Mouse (Mus musculus) gonadal fat pad, adult 2 months (tissue): Measurements from ENCODE around the gene Farp1. TPM values are rescaled to one million over a fixed set of nuclear protein-coding genes. Genes with fewer than 3 reads are reported as not detected.
"Not testable (repeated sequence)": the region's sequence is repeated elsewhere in the genome, so short reads cannot be mapped to it uniquely, and the experiment has no call there.

Experiments used
- DNase-seq: peaks from one replicate; pipeline ENCODE4 v3.0.0-alpha.2; 2012; ENCODE audit warnings: low read depth
- polyA plus RNA-seq: library from polyadenylated mRNA; depleted of rRNA; stranded (reverse); fragments of >200 nt; gene quantifications from 2 replicates; pipeline ENCODE4 v1.2.3, GENCODE M21; 2012; rRNA removed

Farp1 gene
- 19.8 and 24.2 TPM in 2 replicates for polyA plus RNA-seq

DNA sequence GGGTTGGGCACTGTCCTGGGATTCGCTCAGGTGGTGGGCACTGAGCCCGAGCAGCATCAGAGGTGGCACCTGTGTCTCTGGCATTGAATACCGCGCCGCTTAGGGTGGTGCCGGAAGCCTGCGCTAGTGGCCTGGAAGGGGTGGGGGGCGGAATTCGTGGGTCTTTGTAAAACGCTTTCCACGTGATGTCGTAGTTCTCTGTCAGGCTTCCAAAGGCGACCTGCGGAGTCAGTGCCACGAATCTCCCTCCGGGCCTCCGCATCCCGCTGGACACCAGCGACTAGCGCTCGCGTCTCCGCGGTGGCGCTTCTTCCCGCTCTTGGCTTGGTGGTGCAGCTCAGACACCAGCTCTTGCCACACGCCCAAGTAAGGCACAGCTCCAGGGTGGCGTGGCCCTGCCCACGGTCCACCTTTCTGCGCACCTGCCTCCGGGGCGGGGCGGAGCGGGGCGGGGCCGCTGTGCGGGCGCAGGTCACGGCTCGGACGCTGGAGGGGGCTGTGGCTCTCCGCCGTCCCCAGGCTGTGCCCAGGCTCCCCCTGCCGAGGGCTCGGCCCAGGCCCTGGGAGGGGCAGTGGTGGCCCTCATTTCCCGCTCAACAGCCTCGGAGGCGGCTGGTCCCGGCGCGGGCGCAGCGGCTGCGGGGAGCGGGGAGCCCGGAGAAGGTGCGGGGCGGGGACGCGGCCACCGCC lies at the start of gene Farp1:
Gene Farp1, plus strand, starts transcription at position 228 of the 690 bp plus-strand sequence.
- no peak for DNase-seq

DNA sequence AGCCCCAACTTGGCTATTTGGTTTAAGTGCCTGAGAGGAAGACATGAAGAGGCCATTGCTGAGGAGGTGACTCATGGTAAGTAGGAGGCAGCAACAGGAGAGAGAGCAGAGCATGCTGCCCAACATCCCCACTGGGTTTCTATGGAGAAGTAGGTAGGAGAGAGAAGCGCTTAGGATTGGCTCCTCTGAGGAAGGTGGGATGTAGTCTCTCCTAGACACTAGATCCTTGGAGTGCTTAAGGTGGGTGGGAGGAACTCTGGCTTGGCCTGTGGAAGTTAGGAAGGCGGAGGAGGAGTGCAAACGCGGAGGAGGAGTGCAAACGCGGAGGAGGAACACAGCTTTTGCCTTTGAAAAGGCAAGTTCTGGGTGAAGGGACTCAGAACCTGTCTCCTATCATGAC lies 45.9 kb upstream of the Farp1 start:
- no peak for DNase-seq

DNA sequence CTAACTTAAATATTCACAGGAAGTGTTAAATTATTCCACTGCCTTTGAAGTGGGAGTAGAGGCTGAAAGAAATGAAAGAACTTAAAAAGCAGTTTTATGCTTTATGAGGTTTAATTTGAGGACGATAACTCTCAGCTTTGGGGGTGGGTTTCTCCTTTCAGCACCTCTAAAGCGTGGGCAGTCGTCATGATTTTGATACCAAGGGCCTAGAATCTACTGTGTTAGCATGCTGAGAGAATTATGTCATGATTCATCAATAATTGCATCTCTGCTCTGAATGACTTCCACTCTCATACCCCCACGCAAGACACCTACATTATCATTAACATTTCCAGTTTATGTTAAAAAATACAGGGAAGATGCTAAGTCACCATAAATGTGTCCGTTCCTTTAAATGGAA lies 37.3 kb upstream of the Farp1 start:
- no peak for DNase-seq

DNA sequence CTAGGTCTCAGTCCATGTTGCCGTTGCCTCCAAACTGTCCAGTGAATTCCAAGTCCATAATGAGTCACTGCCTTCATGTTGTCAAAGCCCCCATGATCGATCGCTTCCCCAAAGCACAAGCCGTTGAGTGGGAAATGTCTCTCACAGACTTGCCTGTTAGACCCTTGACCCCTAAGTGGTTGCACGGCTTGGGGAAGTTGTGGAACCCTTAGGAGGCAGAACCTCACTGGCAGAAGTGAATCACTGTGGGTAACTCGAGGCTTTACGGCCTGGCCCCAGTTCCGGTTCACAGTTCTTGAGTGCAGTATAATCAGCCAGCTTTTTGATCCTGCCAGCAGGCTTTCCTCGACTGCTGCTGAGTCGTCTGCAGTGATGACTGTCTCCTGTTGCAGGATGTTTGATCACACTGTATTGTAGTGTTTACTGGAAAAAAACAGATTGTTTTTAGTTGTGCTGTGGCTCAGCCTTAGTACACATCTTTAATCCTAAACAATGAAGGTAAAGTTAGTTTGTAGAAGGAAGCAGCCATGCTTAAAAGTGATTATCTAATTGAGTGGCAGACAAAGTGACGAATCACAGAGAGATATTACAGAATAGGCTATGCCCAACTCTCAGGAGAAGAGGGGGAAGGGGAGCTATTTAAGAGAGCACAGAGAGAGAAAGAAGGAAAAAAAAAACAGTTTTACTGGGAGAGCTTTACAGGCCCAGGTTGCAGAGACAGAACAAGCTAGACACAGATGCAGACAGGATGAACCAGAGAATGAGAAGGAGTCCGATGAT lies 34.2 kb upstream of the Farp1 start:
- no peak for DNase-seq

DNA sequence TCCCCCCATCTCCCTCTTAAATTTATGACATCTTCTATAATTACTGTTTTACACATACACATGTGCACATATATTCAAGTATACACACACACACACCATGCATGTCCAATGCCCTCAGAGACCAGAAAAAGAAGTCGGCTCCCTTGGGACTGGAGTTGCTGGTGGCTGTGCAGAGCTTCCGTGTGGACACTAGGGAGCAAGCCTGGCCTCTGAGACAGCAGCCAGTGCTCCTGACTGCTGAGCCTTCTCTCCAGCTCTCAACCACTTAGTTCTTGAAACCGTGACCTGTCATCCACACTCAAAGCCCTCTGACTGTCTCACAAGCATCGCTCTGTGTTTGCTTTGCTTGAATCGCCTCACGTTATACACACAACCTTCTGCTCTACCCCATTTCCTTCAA lies 29.4 kb upstream of the Farp1 start:
- DNase-seq = no peak

DNA sequence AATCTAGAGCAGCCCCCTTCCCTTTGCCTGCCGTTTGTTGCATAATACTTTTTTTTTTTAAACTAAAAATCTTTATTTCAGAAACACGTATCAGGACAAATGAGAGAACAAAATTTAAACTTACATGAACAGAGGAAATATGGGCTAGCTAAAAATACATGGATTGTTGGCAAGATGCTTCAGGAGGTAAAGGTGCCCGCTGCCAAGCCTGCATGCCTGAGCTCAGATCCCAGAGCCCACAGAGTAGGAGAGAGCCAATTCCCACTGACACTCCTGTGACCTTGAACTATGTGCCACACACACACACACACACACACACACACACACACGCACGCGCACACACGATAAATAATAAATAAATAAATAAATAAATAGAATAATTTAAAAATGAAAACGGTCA lies 29.0 kb upstream of the Farp1 start:
- DNase-seq = no peak

DNA sequence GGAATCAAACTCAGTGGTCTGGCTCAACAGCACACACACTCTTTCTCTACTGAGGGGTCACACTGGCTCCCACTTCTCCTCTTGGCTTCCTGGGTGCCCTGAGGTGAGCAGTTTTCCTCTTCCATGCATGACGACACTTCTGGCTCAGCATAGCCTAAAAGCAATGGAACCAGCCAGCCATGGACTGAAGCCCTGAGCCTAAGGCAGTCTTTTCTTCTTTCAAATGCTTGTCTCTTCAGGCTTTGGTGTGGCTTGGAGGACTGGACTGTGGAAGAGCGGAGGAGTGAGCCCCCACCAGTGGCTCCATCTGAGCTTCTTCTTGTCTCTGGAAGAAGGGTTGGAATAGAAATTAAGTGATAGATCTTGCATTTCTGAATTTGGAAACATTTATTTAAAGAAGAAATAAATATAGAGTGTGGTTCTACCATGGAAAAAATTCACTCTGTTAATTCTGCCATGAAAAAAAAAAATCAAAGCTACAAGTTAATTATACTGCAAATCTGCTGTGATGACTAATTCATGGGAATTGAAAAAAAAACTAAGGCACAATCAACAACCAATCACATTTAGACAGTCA lies 19.8 kb upstream of the Farp1 start:
- no peak for DNase-seq

DNA sequence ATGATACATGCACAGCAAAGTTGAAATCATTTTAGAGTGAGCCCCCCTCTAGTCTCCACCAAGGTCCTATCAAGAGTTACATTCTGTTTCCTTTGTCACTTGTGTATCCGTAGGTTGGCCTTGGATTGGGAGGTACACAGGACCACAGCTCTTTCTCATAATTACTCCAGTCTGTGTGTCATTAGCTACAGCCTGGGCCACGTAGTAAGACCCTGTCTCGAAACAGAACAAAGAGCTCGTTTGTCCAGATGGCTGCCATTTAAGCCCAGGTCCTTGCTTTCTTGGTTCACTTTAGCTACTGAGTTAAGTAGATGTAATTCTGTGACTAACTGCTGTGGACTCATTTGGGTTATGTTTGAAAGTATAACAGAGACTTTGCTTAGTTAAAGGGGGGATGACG lies 12.6 kb upstream of the Farp1 start:
- DNase-seq = no peak

DNA sequence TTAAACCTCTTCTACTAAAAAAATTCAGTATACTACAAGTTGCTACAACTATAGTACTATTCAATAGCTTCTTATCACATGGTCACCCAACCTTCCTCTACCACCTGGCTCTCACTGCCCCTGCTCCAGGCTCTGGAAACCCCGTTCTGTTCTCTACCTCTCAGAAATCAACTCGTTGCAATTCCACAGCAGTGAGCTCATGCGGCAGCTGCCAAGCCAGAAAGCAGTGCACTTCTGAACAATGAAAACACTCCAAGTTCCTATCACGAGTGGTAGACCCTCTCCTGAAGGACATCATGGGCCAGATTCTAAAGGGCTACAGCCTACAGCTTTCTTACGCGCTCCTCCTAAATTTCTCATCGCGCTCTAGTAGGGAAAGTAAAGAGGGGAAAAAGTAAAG lies 9.6 kb upstream of the Farp1 start:
- no peak for DNase-seq

DNA sequence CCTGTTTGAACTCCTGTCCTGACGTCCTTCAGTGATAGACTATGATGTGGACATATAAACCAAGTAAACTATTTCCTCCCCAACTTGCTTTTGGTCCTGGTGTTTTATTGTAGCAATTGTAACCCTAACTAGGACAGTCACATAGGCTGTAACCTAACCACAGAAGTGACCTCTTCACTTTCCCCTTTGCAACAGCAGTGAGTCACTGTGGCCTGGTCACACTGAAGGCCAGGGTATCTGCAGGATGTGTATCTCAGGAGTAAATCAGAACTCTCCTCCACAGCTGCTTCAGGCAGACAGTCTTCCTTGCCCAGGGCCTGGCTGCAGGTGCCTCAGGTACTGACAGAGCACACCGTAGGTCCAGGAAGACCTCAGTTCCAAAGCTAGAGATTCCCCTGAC lies 3.6 kb upstream of the Farp1 start:
- no peak for DNase-seq

DNA sequence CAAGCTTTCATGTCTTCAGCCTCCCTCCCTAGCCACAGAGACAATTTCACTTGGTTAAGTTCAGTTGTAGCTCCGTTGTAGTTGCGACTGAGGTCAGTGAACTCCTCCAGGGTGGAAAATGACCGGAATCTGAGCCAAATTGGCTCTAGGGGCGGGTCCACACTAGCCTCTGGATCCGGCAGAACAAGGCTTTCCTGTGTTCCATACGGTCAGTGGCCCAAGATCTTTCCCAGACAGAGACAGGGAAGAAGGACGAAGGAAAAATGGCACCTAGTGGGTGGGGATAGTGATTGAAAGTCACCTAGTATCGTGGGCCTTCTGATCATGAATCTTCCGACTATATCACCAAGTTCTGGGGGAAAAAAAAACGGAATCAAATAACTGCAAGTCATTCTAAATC lies 475 bp upstream of the Farp1 start:
- no peak for DNase-seq

DNA sequence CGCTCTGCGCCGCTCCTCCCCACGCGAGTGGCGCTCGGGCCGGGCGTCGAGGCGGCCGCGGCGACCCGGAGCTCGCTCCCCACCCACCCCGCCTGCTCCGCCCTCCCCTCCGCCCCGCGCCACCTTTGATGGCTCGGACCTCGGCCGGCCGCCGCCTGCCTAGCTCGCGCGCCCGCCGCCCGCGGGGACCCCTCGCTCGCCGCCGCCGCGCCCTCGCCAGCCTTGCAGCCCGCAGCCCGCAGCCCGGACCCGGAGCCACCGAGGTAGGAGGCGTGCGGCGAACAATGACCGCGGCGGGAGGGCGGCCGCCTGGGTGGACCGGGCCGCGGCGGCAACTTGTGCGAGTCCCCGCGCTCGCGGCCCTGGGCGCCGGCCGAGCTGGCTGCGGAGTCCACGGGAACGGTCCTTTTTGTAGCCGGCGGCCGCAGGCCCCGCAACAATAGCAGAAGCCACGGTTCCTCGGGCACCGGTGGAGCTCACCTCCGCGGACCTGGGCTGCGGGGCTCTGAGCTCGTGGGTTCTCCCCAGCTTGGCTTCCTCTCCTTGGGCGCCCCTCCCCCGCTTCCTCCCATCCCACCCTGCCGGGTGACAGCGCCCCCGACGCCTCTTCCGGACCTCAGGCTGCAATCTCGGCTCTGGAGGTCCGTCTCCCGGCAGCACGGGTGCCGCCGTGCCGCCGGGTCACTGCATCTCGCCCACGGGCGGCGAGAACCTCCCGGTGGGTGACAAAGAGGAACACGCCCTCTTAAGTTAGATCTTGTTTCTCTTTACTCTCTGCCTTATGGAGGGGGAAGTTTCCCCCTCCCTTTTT lies 868 bp downstream of the Farp1 start:
- DNase-seq = no peak

DNA sequence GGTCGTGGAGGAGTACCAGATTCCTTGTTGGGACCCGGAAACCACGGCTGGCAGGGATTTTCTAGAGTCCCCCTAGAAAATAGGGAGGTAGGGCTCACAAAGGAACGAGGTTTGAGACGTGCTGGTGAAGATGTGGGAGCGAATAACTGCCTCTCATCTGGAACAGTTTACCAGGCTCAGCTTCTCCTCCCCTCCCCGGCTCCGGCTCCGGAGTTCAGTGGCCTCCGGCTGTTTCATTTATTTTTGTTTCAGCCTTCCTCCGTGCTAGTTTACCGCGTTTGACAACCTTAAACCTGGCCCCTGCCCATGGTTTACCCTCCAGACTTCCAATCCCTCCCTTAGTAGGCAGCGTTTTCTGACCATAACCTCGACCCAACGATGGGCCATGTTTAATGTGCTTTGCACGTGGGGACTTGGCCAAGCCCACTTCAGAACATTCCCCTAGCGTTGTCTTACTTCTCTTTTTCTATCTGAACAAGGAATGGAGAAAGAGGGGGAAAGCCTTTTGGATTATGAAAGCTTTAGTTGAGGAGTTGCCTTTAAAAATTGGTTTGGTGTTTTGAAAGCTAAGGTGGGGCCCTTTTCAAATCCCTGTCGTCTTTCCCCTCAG lies 1.7 kb downstream of the Farp1 start:
- no peak for DNase-seq

DNA sequence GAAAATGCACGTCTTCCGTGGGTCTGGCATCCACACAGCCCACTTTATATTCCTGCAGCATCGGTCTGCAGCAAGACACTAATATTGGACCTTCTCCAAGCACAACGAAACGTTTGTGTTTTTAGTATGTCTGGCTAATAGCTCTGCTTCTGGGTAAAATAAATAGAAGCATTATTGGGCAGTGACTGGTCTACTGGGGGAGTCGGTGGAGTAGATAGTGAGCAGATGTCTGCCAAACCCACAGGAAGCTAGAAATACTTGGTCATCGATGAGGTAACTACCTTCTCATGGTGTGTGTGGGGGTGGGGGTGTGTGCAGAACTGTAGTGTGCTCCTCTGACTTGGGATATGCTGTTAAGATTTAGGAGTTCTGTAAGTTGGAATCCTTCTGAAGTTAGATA lies 2.3 kb downstream of the Farp1 start:
- DNase-seq = no peak

DNA sequence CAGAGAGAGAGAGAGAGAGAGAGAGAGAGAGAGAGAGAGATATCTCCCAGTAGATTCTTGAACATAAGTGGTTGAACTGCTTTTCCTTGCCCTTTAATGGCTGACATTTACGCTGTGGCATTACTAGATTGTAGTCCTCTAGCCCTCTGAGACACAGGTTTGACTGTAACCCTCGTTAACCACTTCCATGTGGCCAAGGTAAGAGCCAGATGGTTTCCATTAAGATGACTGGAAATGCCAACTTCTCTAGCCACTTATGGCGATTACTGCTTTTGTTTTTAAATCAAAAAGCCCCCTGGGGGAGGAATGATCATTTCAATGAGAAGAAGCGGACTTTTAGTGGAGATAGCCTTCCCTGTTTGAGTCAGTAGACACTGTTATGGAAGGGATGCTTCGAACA lies 3.7 kb downstream of the Farp1 start:
- no peak for DNase-seq

DNA sequence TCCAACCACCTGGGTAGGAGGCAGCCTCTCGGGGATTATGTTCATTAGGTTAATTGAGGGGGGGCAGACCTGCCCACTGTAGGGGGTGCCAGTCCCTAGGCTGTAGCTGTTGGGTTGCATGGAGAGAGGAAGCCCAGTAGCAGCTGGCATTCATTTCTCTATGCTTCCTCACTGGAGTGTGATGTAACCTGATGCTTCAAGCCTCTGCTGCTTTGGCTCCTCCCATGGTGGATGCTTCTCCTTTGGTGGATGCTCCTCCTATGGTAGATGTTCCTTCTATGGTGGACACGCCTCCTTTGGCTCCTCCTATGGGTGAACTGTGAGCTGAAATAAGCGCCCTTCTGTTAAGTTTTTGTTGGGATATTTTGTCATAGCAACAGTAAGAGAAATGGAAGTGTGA lies 9.1 kb downstream of the Farp1 start:
- DNase-seq = no peak

DNA sequence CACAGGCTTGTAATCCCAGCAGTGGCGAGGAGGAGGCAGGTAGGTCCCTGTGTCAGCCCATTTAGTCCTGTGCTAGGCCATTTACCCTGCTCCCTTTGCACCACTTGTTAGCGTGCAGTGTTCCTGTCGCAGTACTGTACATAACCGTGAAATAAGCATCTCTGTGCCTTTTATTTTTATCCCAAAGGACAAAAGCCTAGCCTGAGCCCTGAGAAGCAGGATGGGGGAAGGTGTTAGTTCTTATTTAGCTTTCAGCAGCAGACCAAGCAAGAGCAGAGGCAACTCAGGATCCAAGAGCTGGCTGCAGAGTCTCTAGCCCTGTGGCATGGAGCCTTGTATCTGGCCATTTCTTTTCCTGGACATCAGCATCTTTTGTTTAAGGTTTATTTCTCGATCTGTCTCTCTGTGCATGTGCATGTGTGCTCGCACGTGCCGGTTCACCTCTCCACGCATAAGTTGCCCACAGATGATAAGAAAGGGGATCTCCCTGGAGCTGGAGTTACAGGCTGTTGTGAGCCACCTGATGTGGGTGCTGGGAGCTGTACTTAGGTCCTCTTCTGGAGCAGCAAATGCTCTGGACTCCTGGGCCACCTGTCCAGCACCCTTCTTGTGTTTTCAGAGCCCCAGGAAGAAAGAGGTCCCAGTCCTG lies 11.4 kb downstream of the Farp1 start:
- no peak for DNase-seq

DNA sequence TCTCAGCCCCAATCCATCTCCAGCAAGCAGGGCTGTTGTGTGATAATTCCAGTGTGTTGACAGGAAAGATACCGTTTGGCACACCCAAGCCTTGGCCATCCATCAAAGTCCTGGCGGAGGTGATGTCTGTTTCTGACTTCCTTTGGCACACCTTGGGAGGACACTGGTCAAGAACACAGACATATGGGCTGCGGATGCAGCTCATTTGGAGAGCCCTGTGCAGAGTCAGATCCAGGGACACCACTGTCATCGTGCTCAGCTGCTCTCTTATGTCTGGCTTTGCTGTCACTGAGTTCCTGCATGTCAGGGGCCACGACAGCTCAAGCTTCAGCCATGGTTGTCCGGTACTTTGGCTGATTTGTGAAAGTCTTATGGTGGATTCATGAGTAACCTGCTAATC lies 12.8 kb downstream of the Farp1 start:
- no peak for DNase-seq

DNA sequence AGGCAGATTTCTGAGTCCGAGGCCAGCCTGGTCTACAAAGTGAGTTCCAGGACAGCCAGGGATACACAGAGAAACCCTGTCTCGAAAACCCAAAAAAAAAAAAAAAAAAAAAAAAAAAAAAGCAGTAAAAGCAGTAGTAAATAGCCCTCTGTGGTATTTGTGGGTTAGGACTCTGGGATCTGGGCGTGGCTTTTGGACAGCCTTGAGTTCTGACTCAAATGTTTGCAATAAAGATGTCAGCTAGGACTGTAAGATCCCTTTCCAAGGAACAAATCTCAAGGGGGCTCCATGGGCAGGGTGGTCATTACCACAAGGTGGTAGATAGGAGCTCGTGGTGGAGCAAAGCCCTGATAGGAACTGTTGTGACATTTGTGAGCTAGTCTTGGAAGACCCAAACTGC lies 16.0 kb downstream of the Farp1 start:
- DNase-seq = not testable (repeated sequence)

DNA sequence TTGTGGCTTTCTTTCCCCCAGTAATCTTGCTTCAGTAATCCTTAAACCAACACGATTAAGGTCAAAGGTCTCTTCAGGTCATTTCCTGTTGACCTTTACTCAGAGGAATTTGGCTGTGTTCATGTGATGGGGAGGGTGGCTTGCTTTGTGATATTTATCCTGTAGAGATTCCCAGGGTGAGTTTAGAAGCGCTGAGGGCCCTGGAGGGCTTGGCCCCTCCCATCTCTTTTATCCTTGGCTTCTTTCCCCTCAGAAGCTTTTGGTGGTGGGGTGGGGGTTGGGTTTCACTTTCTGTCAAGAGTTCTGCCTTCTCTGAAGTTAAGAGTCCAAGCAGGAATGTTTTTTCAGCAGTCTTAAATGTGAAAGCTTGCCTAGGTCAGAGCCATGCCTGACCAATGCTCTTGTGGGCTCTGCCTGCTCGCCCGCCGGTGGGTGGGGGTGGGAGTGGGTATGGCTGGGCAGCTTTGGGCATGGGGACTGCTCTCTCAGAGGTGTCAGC lies 18.1 kb downstream of the Farp1 start:
- DNase-seq = no peak

DNA sequence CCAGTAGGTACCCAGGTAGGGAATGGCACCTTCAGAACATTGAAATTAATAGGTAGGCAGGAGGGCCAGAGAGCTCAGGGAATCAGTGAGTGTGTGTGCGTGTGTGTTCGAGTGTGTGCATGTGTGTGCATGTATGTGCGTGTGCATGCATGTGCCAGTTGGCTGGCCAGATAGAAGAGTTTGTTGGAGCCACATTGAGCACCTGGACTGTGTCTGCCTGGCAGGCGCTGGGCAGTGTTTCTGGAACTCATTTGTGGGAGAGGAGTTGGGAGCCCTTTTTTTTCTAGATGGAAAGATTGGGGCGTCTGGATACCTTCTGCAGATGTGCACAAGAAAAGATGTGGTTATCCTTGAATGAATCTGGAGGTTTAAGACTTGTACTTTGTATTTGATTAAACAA lies 19.1 kb downstream of the Farp1 start:
- no peak for DNase-seq
